Mouse (Mus musculus) hindbrain, embryonic 15.5 days (tissue): ENCODE measurements at regions not wholly inside any gene's neighbourhood (a gene's known extent, or its start where the extent isn't known, plus 50 kb on each side); places are given as distances from the start of the nearest gene placed in this dataset.

ENCODE experiments used
- ATAC-seq: fragments of 200-750 bp; cut with Nextera tagmentation; 2 replicates; pipeline ENCODE4 v1.8.0; 2017; ENCODE audit warnings: low read depth, moderate number of reproducible peaks, moderate TSS enrichment; ENCODE audit not compliant: low FRiP score
- H3K27ac ChIP-seq: fragments of 300-500 bp; sonication (generic); replicated peaks from 2 replicates; pipeline ENCODE4 v1.5.1; 2015; ENCODE audit warnings: mild to moderate bottlenecking, inconsistent platforms
- H3K27me3 ChIP-seq: fragments of 300-500 bp; sonication (generic); 2 replicates; pipeline ENCODE4 v1.6.1; 2015; ENCODE audit warnings: control low read depth, inconsistent platforms
- H3K36me3 ChIP-seq: fragments of 300-500 bp; sonication (generic); 2 replicates; pipeline ENCODE4 v1.6.1; 2015; ENCODE audit warnings: control low read depth, inconsistent platforms
- H3K4me1 ChIP-seq: fragments of 300-500 bp; sonication (generic); replicated peaks from 2 replicates; pipeline ENCODE4 v1.6.1; 2015; ENCODE audit warnings: control low read depth, inconsistent platforms
- H3K4me2 ChIP-seq: fragments of 300-500 bp; sonication (generic); 2 replicates; pipeline ENCODE4 v1.6.1; 2015; ENCODE audit warnings: moderate library complexity, mild to moderate bottlenecking, inconsistent platforms
- H3K4me3 ChIP-seq: fragments of 300-500 bp; sonication (generic); 2 replicates; pipeline ENCODE4 v1.5.1; 2015; ENCODE audit warnings: mild to moderate bottlenecking, inconsistent platforms
- H3K9ac ChIP-seq: fragments of 300-500 bp; sonication (generic); 2 replicates; pipeline ENCODE4 v1.6.1; 2015; ENCODE audit warnings: inconsistent platforms
- H3K9me3 ChIP-seq: fragments of 300-500 bp; sonication (generic); 2 replicates; pipeline ENCODE4 v1.6.1; 2016; ENCODE audit warnings: control low read depth, inconsistent platforms
- WGBS: fragments of 180-500 bp; shearing (Covaris S2); methylation state at CpG from one replicate; pipeline ENCODE4 v1.1.7; 2015; 5-methylcytosine and 5-hydroxymethylcytosine counted together

DNA sequence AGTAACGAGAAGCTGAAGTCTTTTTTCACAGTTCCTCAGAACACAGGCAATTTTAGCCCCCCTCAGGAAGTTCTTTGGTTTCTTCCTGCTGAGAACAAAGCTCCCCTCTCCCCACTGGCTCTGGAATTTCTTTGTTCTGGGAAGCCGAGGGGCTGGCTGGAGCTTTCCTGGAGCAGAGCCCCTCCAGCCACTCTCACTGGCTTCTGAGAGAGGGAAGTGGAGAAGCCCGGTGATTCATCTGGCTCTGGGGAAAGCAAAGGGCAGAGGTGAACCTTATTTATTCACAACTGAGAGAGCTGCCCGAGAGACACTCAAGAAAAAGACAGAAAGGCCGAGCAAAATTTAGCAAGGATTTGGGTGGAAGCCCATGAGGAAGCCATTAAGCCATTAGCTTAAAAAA is 63.9 kb downstream of the Ddx3x start:
- Histone ChIP-seq H3K9ac (peak overlapping the region; percentile 27; the same call in 1 of the 2 replicates), H3K27ac (peak overlapping the region; percentile 96), H3K27me3 (peaks cover 7% of the 10 kb centered on the region; the same call in 1 of the 2 replicates), H3K9me3 (no peaks in the 10 kb centered on the region), H3K4me3 (peak overlapping the region; percentile 6; the same call in 1 of the 2 replicates), H3K4me2 (peak overlapping the region; percentile 46), H3K4me1 (peaks cover 16% of the 10 kb centered on the region), H3K36me3 (no peaks in the 10 kb centered on the region)
- ATAC-seq = no peak
- WGBS = 2% methylated on average over 5 of the region's 5 CpGs

DNA sequence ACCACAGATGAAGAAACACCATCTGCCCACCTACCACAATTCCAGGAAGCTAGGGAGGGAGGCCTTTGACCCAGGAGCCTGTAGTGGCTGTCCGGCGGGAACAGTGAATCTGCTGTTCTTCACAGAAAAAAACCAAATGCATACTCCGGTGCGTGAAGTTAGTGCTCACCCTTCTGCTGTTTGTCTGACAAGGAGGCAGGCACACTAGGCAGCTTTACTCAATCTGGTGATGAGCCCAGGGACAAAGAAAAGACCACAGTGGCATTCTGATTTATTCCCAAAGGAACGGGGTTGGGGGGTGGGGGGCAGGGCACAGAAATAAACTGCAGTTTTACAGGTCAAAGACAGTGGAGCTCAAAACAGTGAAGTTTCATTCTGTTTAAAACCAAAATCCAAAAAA is 64.4 kb downstream of the Ddx3x start:
- Histone ChIP-seq H3K9ac (peak overlapping the region; percentile 27; the same call in 1 of the 2 replicates), H3K4me2 (peak overlapping the region; percentile 46), H3K27me3 (peaks cover 11% of the 10 kb centered on the region; the same call in 1 of the 2 replicates), H3K4me1 (peaks cover 16% of the 10 kb centered on the region), H3K36me3 (no peaks in the 10 kb centered on the region), H3K9me3 (no peaks in the 10 kb centered on the region), H3K27ac (peak overlapping the region; percentile 96), H3K4me3 (peak overlapping the region; percentile 6; the same call in 1 of the 2 replicates)
- WGBS = 13% methylated on average over 5 of the region's 5 CpGs
- ATAC-seq = no peak

DNA sequence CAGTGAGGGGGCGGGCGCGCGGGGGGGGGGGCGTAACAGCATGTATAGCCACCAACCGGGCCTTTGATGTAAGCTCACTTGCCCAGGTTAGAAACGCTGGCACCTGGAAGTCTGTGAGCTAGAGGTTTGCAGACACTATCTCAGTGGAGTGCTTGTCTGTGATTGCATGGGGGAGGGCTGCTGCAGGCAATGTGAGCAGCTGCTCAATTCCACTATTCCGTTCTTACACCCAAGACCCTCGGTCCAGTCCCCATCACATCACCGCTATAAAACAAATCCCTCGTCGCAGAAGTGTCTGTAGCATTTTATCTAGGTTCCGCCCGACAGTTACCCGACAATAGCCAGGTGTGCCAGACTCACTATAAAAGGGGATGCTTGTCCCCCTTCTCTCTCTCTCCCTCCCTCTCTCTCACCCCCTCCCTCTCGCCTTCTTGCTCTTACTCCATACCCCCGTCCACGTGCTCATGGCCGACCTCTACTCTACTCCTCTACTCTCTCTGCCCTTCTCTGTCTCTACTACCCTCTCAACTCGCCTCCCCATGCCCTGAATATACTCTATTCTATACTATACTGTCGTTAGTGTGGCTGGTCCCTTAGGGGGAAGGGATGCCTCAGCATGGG is 65.4 kb downstream of the Ddx3x start:
- Histone ChIP-seq H3K9ac (peak overlapping the region; percentile 35; the same call in 1 of the 2 replicates), H3K27ac (peak overlapping the region; percentile 96), H3K36me3 (no peaks in the 10 kb centered on the region), H3K27me3 (peaks cover 18% of the 10 kb centered on the region; the same call in 1 of the 2 replicates), H3K4me3 (peak overlapping the region; percentile 42), H3K4me2 (peak overlapping the region; percentile 60), H3K9me3 (no peaks in the 10 kb centered on the region), H3K4me1 (peaks cover 16% of the 10 kb centered on the region)
- ATAC-seq = peak; percentile 52
- 7% methylated on average over 16 of the region's 21 CpGs for WGBS

DNA sequence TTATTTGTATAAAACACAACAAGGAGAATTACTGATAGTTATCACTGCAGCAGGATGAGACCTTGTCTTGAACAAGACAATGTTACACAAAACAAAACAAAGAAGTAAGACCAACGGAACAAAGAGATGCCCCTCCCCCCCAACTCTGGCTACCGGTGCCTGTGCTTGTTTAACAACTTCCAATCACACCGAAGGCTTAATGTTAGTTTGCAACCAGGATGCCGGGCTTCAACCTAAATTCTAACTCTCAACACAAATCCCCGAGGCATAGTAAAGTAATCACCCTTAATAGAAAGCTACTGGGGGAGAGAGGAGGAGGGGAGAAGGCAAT is 65.9 kb downstream of the Ddx3x start:
- Histone ChIP-seq H3K4me2 (peak overlapping the region; percentile 60), H3K27me3 (peaks cover 19% of the 10 kb centered on the region; the same call in 1 of the 2 replicates), H3K4me1 (peaks cover 16% of the 10 kb centered on the region), H3K9me3 (no peaks in the 10 kb centered on the region), H3K36me3 (no peaks in the 10 kb centered on the region), H3K27ac (peak overlapping the region; percentile 96), H3K4me3 (peak overlapping the region; percentile 42), H3K9ac (peak overlapping the region; percentile 35; the same call in 1 of the 2 replicates)
- peak; percentile 20 for ATAC-seq
- WGBS = 11% methylated on average over 5 of the region's 5 CpGs

DNA sequence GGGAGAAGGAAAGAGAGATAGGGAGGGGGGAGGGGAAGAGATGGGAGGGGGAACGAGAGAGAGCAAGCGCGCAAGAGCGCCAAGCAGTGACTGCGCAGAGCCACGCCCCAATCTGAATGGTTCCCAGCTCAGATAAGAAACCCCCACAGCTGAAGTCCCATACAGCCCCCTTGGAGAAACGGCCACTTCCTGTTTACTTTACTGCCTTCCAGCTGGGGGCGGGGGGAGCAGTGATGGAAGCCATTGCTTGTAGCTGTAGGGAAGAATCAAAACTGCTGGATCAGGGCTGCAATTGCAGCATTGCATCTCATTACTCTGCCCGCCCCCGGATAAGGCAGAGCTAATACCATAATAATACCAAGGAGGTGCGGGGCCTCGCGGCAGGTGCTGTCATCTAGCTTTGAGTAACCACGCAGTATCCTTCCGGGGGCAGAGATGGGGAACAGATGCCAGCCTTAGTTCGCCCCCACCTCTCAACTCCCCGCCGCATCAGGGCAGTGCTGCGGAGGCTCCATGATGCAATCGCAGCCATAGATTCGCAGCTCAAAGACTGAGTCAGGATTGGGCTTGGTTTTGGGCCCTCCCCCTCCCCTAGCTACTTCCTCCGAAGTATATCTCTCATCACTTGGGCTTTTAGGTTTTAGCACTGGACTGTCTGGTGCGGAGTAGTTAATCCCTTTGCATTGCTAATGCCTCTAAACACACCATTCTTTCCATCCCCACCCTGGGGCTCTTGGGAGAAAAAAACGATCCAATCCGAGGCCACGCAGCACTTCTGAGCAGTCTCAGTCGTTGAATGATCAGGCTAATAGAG is 66.5 kb downstream of the Ddx3x start:
- 7% methylated on average over 27 of the region's 27 CpGs for WGBS
- H3K36me3 ChIP-seq = no peaks in the 10 kb centered on the region
- H3K27me3 ChIP-seq = peaks cover 19% of the 10 kb centered on the region; the same call in 1 of the 2 replicates

DNA sequence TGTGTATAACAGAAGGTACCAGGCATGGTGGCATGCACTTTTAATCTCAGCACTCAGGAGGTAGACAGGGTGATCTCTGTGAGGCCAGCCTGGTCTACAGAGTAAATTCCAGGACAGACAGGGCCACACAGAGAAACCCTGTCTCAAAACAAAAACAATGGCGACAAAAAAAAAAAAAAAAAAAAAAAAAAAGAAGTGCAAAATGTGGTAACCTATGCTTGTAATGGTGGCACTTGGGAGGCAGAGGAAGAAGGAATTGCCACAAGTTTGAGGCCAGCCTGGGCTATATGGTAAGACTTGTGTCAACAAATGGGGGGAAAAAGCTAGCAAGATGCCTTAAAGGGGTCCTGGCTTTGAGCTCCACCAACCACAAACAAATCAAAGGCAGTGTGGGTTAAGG is 67.6 kb downstream of the Ddx3x start:
- Histone ChIP-seq H3K27ac (no peak overlapping the region), H3K9ac (no peak overlapping the region), H3K9me3 (no peaks in the 10 kb centered on the region), H3K4me1 (peaks cover 16% of the 10 kb centered on the region), H3K36me3 (no peaks in the 10 kb centered on the region), H3K4me3 (no peak overlapping the region), H3K27me3 (peaks cover 19% of the 10 kb centered on the region; the same call in 1 of the 2 replicates), H3K4me2 (no peak overlapping the region)
- 85% methylated on average over 1 of the region's 1 CpGs for WGBS
- no peak for ATAC-seq

More for the DNA sequence above, 66.5 kb downstream of the Ddx3x start:
- Histone ChIP-seq H3K9ac (peak overlapping the region; percentile 45), H3K4me2 (peak overlapping the region; percentile 60), H3K4me1 (peaks cover 16% of the 10 kb centered on the region), H3K9me3 (no peaks in the 10 kb centered on the region), H3K27ac (peak overlapping the region; percentile 96), H3K4me3 (peak overlapping the region; percentile 42)
- ATAC-seq = peak; percentile 95

DNA sequence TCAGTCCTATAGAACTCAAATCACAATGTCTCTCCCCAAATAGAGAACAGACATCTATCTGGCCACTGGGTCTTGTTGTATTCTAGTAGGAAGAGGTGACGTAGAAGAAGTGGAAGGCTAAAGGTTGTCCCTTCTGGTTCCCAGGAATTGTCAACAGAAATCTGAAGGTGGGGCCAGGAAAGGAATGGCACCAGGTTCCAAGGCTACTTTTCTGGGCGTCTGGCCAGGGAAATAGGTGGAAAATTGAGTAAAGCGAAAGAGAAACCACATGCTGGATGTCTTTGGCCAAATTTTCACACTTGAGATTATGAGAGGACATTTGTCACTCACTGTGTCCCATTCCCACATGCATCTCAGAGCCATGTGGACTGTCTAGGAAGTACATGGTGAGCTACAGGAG is 69.7 kb downstream of the Ddx3x start:
- no peak overlapping the region for H3K9ac ChIP-seq
- H3K27ac ChIP-seq = no peak overlapping the region
- 83% methylated on average over 3 of the region's 3 CpGs for WGBS
- no peaks in the 10 kb centered on the region for H3K9me3 ChIP-seq
- ATAC-seq = no peak
- H3K27me3 ChIP-seq = peaks cover 16% of the 10 kb centered on the region; the same call in 1 of the 2 replicates
- H3K36me3 ChIP-seq = no peaks in the 10 kb centered on the region
- H3K4me1 ChIP-seq = peaks cover 7% of the 10 kb centered on the region
- H3K4me2 ChIP-seq = no peak overlapping the region
- H3K4me3 ChIP-seq = no peak overlapping the region

DNA sequence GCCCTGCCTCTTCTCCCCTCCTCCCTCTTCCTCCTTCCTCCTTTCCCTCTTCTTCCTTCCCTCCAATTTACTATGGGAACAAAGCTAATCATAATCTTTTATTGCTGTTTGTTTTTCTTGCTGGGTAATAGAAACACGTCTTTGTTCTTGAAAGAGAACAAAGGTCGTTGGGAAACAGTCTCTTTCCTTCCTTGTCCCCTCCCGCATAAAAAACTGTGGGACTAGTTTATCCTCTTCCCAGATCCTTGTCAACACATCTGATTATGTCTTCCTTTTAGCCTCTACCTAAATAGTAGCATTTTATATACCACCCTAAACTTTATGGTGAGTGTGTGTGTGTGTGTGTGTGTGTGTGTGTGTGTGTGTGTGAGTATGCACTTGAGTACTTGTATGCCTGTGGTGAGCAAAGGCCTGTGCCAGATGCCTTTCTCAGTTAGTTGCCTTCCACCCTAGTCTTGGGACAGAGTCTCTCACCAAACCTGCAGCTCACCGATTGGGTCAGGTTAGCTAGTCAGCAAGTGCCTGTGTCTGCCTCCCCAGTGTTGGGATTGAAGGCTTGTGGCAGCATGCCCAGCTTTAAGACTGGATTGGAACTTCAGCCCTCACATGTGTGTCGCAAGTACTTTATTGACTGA is 76.5 kb downstream of the Ddx3x start:
- WGBS = 72% methylated on average over 5 of the region's 5 CpGs
- no peaks in the 10 kb centered on the region for H3K9me3 ChIP-seq
- ATAC-seq = no peak

DNA sequence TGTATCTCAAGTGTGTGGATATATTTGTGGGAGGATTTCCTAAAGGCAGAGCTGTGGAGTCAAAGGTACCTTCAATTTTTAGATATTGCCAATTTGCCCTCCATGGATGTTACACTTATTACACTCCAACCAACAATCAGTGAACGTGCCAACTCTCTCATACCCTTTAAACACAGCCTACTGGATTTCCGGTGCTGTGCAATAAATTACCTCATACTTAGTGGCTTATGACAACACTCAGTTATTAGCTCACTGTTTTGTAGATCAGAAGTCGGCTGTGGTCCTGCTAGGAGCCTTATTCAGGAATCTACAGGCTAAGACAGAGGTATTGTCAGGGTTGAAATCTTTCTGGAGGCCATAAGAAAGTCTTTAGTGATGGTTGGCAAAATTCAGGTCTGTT is 77.2 kb downstream of the Ddx3x start:
- Histone ChIP-seq H3K4me3 (no peak overlapping the region), H3K27me3 (no peaks in the 10 kb centered on the region), H3K4me1 (no peaks in the 10 kb centered on the region), H3K9me3 (no peaks in the 10 kb centered on the region), H3K4me2 (no peak overlapping the region), H3K27ac (no peak overlapping the region), H3K36me3 (no peaks in the 10 kb centered on the region), H3K9ac (no peak overlapping the region)
- ATAC-seq = no peak
- WGBS = 88% methylated on average over 3 of the region's 3 CpGs

More for the DNA sequence above, 76.5 kb downstream of the Ddx3x start:
- no peaks in the 10 kb centered on the region for H3K27me3 ChIP-seq
- H3K4me1 ChIP-seq = no peaks in the 10 kb centered on the region
- no peak overlapping the region for H3K9ac ChIP-seq
- no peak overlapping the region for H3K4me3 ChIP-seq
- no peaks in the 10 kb centered on the region for H3K36me3 ChIP-seq
- no peak overlapping the region for H3K27ac ChIP-seq
- H3K4me2 ChIP-seq = no peak overlapping the region

DNA sequence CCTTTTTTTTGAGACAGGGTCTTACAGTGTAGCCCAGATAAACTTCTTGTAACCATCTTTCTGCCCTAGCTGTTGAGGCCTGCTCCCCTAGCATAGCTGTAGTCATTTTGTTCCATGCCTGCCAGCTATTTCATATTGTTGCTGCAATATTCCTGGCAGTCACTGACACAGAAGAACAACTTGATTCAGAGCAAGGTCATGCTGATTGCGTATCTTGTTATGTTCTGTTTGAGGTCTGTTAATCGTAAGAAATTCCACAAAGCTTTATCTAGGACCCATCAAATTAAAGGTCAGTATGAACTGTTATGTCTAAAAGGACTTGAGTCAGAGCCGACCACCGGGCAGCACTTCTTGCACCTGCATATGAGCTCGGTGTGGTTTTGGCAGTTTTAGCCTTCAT is 79.7 kb downstream of the Ddx3x start:
- peaks cover 3% of the 10 kb centered on the region; the same call in 1 of the 2 replicates for H3K27me3 ChIP-seq
- ATAC-seq = no peak
- WGBS = 93% methylated on average over 5 of the region's 5 CpGs
- H3K9me3 ChIP-seq = no peaks in the 10 kb centered on the region
- no peak overlapping the region for H3K27ac ChIP-seq
- H3K4me3 ChIP-seq = no peak overlapping the region
- H3K4me1 ChIP-seq = no peaks in the 10 kb centered on the region
- H3K9ac ChIP-seq = no peak overlapping the region
- H3K4me2 ChIP-seq = no peak overlapping the region
- no peaks in the 10 kb centered on the region for H3K36me3 ChIP-seq

DNA sequence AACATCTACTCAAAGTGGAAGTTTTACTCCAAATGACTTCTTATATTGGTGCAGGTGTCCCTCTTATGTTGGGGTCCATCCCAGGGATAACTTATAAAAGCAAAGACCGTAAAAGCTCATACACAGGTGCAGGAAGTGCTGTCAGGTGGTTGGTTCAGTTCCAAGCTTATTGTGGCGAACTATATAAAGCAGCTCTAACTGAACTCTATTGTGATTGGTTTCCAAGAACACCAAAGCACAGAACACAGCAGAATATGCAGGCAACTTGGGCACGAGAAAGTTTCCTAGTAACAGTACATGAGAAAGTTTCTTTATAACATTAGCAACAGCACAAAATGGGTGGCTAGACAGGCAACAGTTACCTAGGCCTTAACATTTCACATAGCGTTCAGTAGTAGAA is 89.5 kb downstream of the Ddx3x start:
- Histone ChIP-seq H3K4me3 (no peak overlapping the region), H3K36me3 (no peaks in the 10 kb centered on the region), H3K27ac (no peak overlapping the region), H3K27me3 (0 out of 2 replicates have a peak, but pooled peaks cover 6% of the 10 kb centered on the region), H3K9me3 (no peaks in the 10 kb centered on the region), H3K4me1 (no peaks in the 10 kb centered on the region), H3K9ac (no peak overlapping the region), H3K4me2 (no peak overlapping the region)
- ATAC-seq = no peak
- WGBS = 91% methylated on average over 4 of the region's 4 CpGs

DNA sequence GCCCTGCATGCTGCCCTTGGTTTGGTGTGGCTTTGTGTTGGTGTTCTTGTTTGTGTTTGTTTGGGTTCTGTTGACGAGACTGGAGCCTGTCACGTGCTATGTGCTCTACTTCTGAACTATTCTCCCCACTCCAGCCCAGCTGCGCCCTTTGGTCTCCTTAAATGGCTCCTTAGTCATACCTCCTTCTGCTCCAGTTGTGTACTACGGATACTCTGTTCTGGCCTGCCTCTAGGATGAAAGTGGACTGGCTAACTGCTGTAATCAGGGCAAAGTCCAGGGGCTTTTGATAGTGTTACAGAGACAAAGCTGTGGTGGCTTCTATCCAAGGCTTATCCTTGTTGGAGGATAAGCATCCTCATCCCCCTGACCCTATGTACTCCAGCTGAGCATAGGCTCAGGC is 92.0 kb downstream of the Ddx3x start:
- no peak overlapping the region for H3K4me2 ChIP-seq
- no peak overlapping the region for H3K27ac ChIP-seq
- H3K9me3 ChIP-seq = no peaks in the 10 kb centered on the region
- H3K4me3 ChIP-seq = no peak overlapping the region
- H3K27me3 ChIP-seq = peaks cover 2% of the 10 kb centered on the region; the same call in 1 of the 2 replicates
- no peak for ATAC-seq
- H3K36me3 ChIP-seq = no peaks in the 10 kb centered on the region
- 80% methylated on average over 4 of the region's 4 CpGs for WGBS
- no peaks in the 10 kb centered on the region for H3K4me1 ChIP-seq
- H3K9ac ChIP-seq = no peak overlapping the region
